Mouse (Mus musculus): Measurements from ENCODE around the gene Fads6.

DNA sequence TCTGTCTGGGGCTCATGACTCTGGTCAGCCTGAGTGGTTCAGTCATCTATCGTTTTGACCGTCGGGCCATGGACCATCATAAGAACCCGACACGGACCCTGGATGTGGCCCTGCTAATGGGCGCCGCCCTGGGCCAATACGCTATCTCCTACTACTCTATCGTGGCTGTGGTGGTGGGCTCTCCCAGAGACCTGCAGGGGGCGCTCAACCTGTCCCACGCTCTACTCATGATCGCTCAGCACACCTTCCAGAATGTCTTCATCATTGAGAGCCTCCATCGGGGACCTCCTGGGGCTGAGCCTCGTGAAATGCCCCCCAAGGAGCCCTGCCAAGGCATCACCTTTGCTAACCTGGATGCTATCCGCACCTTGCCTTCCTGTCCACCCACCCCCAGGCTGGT lies 31.9 kb upstream of the Fads6 start:
- no peak for TF ChIP-seq CTCF (IDR thresholded peaks at IDR 0.05; ENCODE audit: extremely low read depth, insufficient read depth, low read length)
- no peak for TF ChIP-seq POLR2A (IDR thresholded peaks at IDR 0.05; ENCODE audit: extremely low read depth, insufficient read depth, low read length)

Measured in cortical plate, adult 2 months (tissue).